Mouse (Mus musculus): ENCODE measurements around the gene Mcm3ap.

DNA sequence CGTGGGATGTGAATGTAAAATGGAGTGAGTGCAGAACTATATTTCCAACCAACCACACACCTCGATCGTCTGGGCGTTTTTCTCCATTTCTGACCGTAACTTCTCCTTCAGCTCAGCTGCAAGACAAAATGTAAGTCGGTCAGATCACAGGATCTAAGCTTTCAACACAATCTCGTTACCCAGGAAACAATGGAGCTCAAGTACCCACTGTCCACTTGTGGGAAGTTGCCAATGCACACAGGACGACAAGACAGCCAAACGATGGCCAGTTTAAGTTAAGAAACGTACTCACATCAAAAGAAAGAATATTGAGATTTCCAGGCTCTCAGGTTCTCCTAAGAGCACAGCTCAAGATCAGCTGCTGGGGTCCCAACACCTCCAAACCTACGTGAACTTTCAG, 34.8 kb upstream of the Mcm3ap start:
- TF ChIP-seq CTCF (IDR thresholded peaks at IDR 0.05; ENCODE audit: low read depth) (no peak), EP300 (IDR thresholded peaks at IDR 0.05; ENCODE audit: low read depth) (no peak)

Data from liver, embryonic 14.5 days (tissue).